Mouse (Mus musculus) kidney, postnatal 0 days (tissue): ENCODE measurements around the gene Zbtb7b. TPM values are rescaled to one million over a fixed set of nuclear protein-coding genes. Genes with fewer than 3 reads are reported as not detected.

Source experiments
- ATAC-seq: fragments of 200-750 bp; cut with Nextera tagmentation; replicated peaks from 2 replicates; pipeline ENCODE4 v1.8.0; 2017; ENCODE audit warnings: low read depth, moderate number of reproducible peaks, moderate TSS enrichment, moderate library complexity; ENCODE audit not compliant: low FRiP score
- DNase-seq: peaks from one replicate; pipeline ENCODE4 v3.0.0-alpha.2; 2016; ENCODE audit warnings: low spot score
- H3K27ac ChIP-seq: fragments of 300-500 bp; sonication (generic); 2 replicates; pipeline ENCODE4 v1.5.1; 2014; ENCODE audit warnings: mild to moderate bottlenecking
- H3K27me3 ChIP-seq: fragments of 300-500 bp; sonication (generic); 2 replicates; pipeline ENCODE4 v1.6.1; 2014; ENCODE audit warnings: low read length, mixed read lengths; ENCODE audit not compliant: insufficient read depth
- H3K36me3 ChIP-seq: fragments of 300-500 bp; sonication (generic); 2 replicates; pipeline ENCODE4 v1.6.1; 2014; ENCODE audit warnings: low read length, mixed read lengths; ENCODE audit not compliant: insufficient read depth
- H3K4me1 ChIP-seq: fragments of 300-500 bp; sonication (generic); replicated peaks from 2 replicates; pipeline ENCODE4 v1.6.1; 2014; ENCODE audit warnings: antibody characterized with exemption, low read length, mixed read lengths; ENCODE audit not compliant: insufficient read depth
- H3K4me2 ChIP-seq: fragments of 300-500 bp; sonication (generic); 2 replicates; pipeline ENCODE4 v1.6.1; 2014; ENCODE audit warnings: mild to moderate bottlenecking, low read length, moderate library complexity, mixed read lengths
- H3K4me3 ChIP-seq: fragments of 300-500 bp; sonication (generic); replicated peaks from 2 replicates; pipeline ENCODE4 v1.5.1; 2014; ENCODE audit warnings: low read depth, low read length
- H3K9ac ChIP-seq: fragments of 300-500 bp; sonication (generic); 2 replicates; pipeline ENCODE4 v1.6.1; 2014; ENCODE audit warnings: low read depth, low read length
- H3K9me3 ChIP-seq: fragments of 300-500 bp; sonication (generic); replicated peaks from 2 replicates; pipeline ENCODE4 v1.6.1; 2016; ENCODE audit warnings: low read length, inconsistent platforms, mixed read lengths
- CTCF ChIP-seq: IDR thresholded peaks from 2 replicates; pipeline ENCODE4 v1.5.1; 2016; ENCODE audit warnings: antibody characterized with exemption, low read depth, mild to moderate bottlenecking, moderate library complexity
- WGBS: fragments of 180-500 bp; shearing (Covaris S2); extraction: QIAGEN DNeasy Blood & Tissue Kit; methylation state at CpG from one replicate; pipeline ENCODE4 v1.1.7; 2014; 5-methylcytosine and 5-hydroxymethylcytosine counted together
- polyA plus RNA-seq: library from polyadenylated mRNA; unstranded; fragments of >200 nt; fragmentation: Nextera tagmentation; extraction: Ambion mirVana; gene quantifications from 2 replicates; pipeline ENCODE4 v1.2.1, GENCODE M21; 2015

Zbtb7b gene
- polyA plus RNA-seq, 1 experiment from 2014 or later: 4.3 TPM

- Histone ChIP-seq H3K27ac (peak overlapping the region; percentile 88), H3K4me1 (peaks cover 30% of the 10 kb centered on the region), H3K4me3 (peak overlapping the region; percentile 51), H3K36me3 (no peaks in the 10 kb centered on the region), H3K4me2 (peak overlapping the region; percentile 99), H3K9ac (peak overlapping the region; percentile 76), H3K27me3 (no peaks in the 10 kb centered on the region), H3K9me3 (no peaks in the 10 kb centered on the region)
- TF ChIP-seq CTCF: no peak
- no peak for ATAC-seq
- DNase-seq: no peak
- 15% methylated on average over 19 of the region's 19 CpGs for WGBS
These were observed 3.6 kb downstream of the Zbtb7b start for GRCm38 (mm10) chr3:89390699-89391662.

GRCm38 (mm10) chr3:89390111-89390515, 4.5 kb downstream of the Zbtb7b start:
- ATAC-seq (no peak), DNase-seq (no peak)
- no peak overlapping the region for H3K4me3 ChIP-seq
- H3K9me3 ChIP-seq: no peaks in the 10 kb centered on the region
- H3K27me3 ChIP-seq: no peaks in the 10 kb centered on the region
- peaks cover 25% of the 10 kb centered on the region; the same call in 1 of the 2 replicates for H3K4me1 ChIP-seq
- 0 out of 2 replicates have a peak overlapping the region, but pooled peaks have one; percentile 88 for H3K27ac ChIP-seq
- 55% methylated on average over 5 of the region's 5 CpGs for WGBS
- no peak for TF ChIP-seq CTCF
- H3K9ac ChIP-seq: no peak overlapping the region
- H3K36me3 ChIP-seq: no peaks in the 10 kb centered on the region
- 0 out of 2 replicates have a peak overlapping the region, but pooled peaks have one; percentile 99 for H3K4me2 ChIP-seq

GRCm38 (mm10) chr3:89388901-89389740, 5.5 kb downstream of the Zbtb7b start:
- Histone ChIP-seq H3K36me3 (no peaks in the 10 kb centered on the region), H3K9me3 (no peaks in the 10 kb centered on the region), H3K4me1 (peaks cover 25% of the 10 kb centered on the region; the same call in 1 of the 2 replicates), H3K9ac (no peak overlapping the region), H3K4me2 (no peak overlapping the region), H3K27ac (no peak overlapping the region), H3K4me3 (no peak overlapping the region), H3K27me3 (no peaks in the 10 kb centered on the region)
- 48% methylated on average over 6 of the region's 6 CpGs for WGBS
- no peak for TF ChIP-seq CTCF
- peak; percentile 79 for DNase-seq
- no peak for ATAC-seq

GRCm38 (mm10) chr3:89388134-89388881, 6.3 kb downstream of the Zbtb7b start:
- no peak for DNase-seq
- no peak overlapping the region for H3K4me2 ChIP-seq

GRCm38 (mm10) chr3:89387632-89388031, 6.9 kb downstream of the Zbtb7b start:
- 82% methylated on average over 11 of the region's 11 CpGs for WGBS
- no peak for DNase-seq
- no peak for ATAC-seq
- Histone ChIP-seq H3K4me3 (no peak overlapping the region), H3K27me3 (no peaks in the 10 kb centered on the region), H3K36me3 (no peaks in the 10 kb centered on the region), H3K9me3 (no peaks in the 10 kb centered on the region), H3K4me1 (peaks cover 25% of the 10 kb centered on the region; the same call in 1 of the 2 replicates), H3K27ac (no peak overlapping the region), H3K4me2 (no peak overlapping the region), H3K9ac (peak overlapping the region; percentile 14; the same call in 1 of the 2 replicates)
- TF ChIP-seq CTCF: no peak

More at GRCm38 (mm10) chr3:89388134-89388881, 6.3 kb downstream of the Zbtb7b start:
- H3K9me3 ChIP-seq: no peaks in the 10 kb centered on the region
- TF ChIP-seq CTCF: no peak
- H3K36me3 ChIP-seq: no peaks in the 10 kb centered on the region
- H3K4me3 ChIP-seq: no peak overlapping the region
- H3K27me3 ChIP-seq: no peaks in the 10 kb centered on the region
- H3K27ac ChIP-seq: no peak overlapping the region
- 0 out of 2 replicates have a peak overlapping the region, but pooled peaks have one; percentile 14 for H3K9ac ChIP-seq
- ATAC-seq: no peak
- WGBS: 74% methylated on average over 11 of the region's 11 CpGs
- peaks cover 25% of the 10 kb centered on the region; the same call in 1 of the 2 replicates for H3K4me1 ChIP-seq
